Mouse (Mus musculus) kidney, adult 11 months (tissue): Measurements from ENCODE around the gene Klhl6.

Experiments used
- DNase-seq: peaks from one replicate; pipeline ENCODE4 v3.0.0; 2022

The Klhl6 gene

DNA sequence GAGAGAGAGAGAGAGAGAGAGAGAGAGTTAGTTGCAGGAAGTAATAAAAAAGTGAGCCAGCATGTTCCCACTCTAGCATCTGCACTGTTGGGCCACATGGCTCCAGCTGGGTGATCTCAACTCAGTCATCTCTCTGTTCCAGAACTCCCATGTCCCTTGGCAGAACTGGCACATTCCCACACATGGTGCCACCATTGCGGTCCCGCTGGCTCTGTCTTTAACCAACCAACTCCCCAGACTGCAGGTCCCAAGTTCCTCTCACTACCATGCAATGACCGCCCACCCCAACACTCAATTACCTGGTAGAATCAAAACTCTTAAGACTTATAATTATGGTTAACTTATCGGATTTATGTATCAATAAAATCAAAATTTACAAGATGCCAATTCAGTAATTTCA is 14.2 kb downstream of the Klhl6 start:
- no peak for DNase-seq

GRCm38 (mm10) chr16:19967897-19968392 is 14.9 kb downstream of the Klhl6 start:
- DNase-seq, result no peak

GRCm38 (mm10) chr16:19966976-19967375 is 15.9 kb downstream of the Klhl6 start:
- DNase-seq, result no peak

DNA sequence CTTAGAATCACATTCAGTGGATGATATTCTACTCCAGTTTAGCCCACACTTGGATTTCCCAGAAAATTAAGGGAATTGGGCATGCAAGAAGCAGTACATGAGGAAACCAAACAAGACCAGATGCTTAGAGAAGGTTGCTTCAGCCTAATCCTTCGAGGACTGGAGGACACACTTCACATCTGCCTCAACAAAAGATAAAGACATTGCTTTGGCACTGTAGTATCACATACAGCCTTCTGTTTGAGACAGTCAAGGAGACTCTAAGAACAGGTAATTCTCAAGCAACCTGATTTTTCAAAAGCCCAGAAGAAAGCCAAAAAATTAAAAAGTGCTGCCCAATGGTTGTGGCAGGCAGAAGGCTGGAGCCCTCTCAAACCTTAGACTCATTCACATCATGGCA is 16.4 kb downstream of the Klhl6 start:
- no peak for DNase-seq

DNA sequence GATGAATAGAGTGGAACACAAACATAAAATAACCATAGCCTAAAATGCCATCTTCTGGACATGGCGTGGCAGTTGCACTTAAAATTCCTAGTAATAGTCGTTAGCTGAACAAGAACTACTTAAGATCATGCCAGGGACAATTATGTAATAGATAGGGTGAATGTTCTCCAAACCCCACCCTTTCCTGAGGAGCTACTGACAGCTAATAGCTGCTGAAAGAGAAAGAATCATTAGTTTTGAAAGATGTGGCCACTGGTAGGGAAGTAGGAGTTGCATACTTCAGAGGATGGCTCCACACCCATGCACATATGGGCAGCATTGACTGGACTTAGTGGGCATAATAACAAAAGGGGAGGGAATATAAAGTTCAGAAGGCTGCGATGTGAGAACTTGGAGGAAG is 19.9 kb downstream of the Klhl6 start:
- no peak for DNase-seq

- no peak for DNase-seq
Measured at GRCm38 (mm10) chr16:19961070-19961469, 21.8 kb downstream of the Klhl6 start.

DNA sequence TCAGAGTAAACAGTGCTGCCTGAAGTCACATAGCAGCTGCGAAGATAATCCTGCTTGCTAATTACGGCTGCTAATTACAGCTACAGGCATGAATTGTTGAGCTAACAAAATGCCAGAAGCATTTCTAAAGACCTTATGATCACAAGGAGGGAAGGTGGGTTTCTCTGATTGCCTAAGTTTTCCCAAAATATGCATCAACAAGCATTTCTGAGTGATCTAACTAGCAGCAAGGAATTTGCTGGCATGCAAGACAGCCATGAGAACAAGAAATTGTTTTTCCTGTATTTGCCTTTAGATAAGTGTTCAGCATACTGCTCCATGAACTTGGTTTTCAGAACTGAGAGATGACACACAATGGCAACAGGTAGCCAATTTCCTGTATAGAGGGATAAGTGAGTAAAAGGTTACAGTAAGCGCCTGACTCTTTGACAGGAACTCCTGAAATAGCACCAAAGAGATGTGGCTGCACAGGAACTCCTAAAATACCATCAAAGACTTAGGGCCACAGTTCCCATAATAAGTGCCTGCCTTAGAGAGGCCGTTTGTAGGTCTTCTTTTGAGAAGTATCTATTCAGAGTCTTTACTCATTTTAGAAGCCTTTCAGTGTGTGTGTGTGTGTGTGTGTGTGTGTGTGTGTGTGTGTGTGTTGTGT is 22.3 kb downstream of the Klhl6 start:
- DNase-seq, result no peak

- DNase-seq, result no peak
Measured at GRCm38 (mm10) chr16:19957051-19957450, 25.8 kb downstream of the Klhl6 start.

GRCm38 (mm10) chr16:19947336-19947735 is 35.5 kb downstream of the Klhl6 start:
- no peak for DNase-seq

DNA sequence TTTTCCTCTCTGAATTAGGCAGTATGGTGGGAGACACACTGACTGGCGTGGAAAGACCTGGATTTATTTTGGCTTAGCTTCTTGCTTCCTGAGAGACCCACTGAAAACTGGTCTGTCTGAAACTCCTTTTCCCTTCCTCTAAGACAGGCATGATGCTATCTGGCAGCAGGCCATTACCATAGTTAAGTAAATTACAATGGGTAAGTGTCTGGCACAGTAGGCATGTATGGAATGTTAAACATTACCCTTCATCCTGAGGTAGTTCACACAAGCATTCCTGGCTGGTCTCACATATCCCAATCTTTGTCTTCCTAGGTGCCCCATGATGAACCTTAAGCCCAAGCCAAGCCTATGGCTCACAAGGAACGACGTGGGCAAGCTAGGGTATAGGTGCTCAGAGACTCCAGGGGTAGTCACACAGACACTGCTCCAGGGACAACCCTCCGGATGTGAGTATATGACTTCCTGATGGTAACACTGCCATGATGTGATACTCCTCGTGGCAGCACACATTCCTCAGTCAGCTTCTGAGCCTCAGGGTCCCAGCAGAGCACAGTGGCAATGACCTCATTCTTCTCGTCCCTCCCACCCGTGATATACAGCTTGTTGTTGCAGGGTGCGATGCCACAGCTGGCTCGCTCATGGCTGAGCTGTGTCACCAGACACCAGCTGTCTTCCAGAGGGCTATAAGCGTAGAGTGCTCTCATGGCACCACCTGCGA is 36.1 kb downstream of the Klhl6 start:
- no peak for DNase-seq

GRCm38 (mm10) chr16:19920823-19921222 is 62.0 kb downstream of the Klhl6 start:
- DNase-seq, result no peak

- DNase-seq, result no peak
Measured at GRCm38 (mm10) chr16:19918286-19918685, 64.6 kb downstream of the Klhl6 start.

DNA sequence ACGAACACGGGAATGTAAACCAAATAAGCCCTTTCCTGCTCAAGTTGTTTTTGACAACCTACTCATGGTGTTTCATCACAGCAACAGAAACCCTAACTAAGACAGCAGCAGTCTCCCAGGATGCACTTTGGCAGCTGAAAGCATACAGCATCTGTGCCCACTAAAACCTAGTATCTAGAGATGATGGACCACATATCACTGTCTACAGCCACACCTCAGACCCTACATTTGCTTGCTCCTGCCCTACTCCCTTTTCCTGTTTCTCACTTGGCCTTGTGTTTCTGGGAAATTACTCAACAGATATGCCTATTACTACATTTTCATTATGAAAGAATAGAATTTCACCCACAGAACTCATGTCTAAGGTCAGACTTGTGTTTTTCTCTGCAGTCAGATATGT is 70.3 kb downstream of the Klhl6 start:
- no peak for DNase-seq

GRCm38 (mm10) chr16:19908291-19908690 is 74.5 kb downstream of the Klhl6 start:
- no peak for DNase-seq

GRCm38 (mm10) chr16:19907103-19907502 is 75.7 kb downstream of the Klhl6 start:
- DNase-seq, result no peak

DNA sequence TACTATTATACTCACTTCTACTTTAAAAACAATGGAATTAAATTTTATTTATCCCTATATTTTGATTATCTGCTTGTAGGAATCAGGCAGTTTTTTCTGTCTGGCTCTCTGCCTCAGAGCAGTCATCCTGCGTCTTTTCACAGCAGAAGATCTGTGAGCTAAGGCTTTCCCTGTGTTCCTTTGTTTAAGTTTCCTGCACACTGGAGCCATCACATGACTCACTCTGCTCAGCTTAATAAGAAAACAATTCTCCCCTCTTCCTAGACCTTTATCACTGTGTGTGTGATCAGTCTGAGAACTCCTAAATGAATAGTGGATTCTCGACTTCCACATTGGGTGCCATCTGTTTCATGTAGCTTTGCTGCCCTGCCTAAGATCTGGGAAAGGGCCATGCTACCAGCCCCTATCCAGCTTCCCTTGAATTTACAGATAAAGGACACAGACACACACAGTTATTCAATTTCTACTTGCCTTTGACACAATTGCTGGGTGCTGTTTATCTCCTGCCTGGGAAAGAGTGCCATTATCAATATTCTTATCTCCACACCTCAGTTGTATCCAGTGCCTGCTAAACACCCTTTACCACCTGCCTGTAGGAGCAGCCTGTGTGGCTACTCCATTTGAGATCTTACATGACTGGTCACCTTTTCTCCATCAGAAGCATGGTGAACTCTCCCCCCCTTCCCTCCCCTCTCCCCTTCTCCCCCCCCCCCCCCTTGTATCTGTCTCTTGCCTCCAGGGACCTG is 77.9 kb downstream of the Klhl6 start:
- no peak for DNase-seq

- DNase-seq, result no peak
Measured at GRCm38 (mm10) chr16:19903792-19904191, 79.0 kb downstream of the Klhl6 start.
